Mouse (Mus musculus): ENCODE measurements around the gene Il27ra. TPM values are rescaled to one million over a fixed set of nuclear protein-coding genes. Genes with fewer than 3 reads are reported as not detected.

The Il27ra gene
- 0.37 and 0.45 TPM in 2 replicates for polyA plus RNA-seq (2012; rRNA removed)

DNA sequence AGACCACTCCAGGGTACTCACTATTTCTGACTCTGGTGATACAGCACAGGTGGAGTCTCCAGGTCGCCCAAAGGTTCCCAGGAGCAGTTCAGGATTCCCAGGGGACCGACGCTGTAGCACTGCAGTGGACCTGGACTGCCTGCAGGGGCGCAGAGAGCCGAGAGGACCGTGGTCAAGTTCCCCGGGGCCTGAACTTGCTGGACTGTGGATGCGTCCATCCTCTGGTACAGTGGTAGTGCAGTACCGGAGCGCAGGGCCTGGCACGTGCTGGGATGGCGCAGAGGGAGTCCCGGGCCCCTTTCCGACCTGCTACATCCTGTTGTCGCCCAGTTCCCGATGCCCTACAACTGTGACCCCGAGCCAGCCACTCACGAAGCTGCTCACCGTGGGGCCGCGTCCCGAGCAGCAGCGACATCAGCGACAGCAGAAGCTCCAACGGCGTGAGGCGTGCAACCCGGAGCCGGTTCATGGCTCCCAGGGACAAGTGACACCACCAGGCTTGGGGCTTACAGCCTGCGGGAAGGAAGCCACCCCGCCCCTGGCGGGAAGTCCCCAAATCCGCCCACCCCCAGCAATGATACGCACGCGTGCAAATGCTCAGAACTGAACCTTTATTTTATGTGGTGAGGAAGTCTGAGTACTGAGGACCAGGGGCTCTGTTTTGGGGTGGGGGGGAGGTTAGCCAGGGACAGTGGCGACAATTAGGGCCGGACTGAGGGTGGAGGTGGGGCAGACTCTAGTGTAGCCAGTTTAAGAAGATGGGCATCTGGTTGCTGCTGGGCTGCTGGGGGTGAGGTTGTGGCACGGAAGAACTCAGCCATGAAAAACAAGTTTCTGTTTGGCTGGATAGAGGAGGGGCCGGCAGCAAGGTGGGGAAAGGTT, at the start of gene Il27ra:
Gene Il27ra, minus strand, starts transcription at position 524 of the 882 bp plus-strand sequence.

DNA sequence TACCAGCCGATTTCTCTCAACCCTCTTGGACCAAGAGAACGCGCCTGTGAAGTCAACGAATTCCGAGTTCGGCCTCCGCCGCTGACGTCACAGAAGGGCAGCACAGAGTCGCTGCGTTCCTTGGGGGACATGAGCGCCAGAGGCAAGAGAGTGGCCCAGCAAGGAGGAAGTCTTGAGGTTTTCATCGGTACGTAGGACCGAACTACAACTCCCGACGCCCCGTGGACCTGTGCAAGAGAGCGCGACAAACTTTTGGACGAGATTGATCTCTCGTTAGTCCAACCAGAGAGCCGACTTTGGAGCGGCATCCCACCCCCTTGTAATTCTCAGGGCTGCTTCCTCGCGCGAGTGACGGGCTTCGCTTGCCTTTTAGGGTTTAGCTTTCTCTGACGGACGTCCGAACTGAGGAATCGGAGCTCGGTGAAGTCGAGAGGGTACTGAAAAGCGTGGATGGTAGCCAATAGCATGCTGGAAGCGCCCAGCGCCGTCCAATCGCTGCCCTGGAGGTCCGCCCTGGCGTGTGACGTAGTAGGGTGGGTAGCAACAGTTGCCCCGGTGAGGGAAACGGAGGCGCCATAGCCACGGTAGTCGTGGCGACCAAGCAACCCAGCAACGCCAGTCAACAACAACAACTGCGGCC, 24.0 kb upstream of the Il27ra start, which contains the start of gene Rfx1:
Gene Rfx1, plus strand, starts transcription at position 544 of the 640 bp plus-strand sequence.

DNA sequence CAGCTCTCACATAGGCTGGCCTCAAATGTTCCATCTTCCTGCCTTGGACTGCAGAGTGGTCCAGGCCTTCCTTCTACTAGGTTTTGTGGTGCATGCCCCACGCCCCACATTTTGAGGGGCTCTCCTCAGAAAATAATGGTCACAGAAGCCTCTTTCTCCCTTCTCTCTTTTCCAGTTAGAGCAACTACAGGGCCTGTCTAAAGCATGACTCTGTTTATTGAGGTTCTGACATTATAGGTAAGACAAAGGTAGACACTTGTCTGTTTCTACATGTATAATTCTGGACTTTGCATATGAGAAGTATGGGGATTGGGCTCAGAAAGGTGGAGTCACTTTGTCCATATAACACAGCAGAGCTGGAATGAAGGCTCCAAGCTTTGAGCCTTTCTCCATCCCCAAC, 22.6 kb upstream of the Il27ra start, which contains the start of gene Gm10643:
Gene Gm10643, minus strand, starts transcription at position 101 of the 400 bp plus-strand sequence.

DNA sequence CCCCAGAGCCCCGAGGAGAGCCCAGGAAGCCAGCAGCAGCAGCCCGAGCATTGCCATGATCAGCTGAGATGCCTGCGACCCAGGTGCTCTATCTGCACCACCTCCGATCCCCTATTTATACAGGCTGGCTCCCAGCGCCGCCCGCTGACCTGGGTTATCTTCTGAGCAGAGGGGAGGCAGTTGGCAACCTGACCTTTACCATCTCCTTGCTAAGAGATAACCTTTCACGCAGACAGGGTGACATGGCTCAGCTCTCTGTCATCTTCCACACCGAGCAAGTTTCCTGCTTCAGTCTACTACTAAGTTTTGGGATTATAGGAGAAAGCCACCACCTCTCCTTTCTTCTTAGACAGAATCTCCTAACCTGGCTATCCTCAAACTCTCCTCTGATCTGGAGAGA, 2.5 kb upstream of the Il27ra start, which contains the start of gene Rln3:
Gene Rln3, minus strand, starts transcription at position 101 of the 400 bp plus-strand sequence.

DNA sequence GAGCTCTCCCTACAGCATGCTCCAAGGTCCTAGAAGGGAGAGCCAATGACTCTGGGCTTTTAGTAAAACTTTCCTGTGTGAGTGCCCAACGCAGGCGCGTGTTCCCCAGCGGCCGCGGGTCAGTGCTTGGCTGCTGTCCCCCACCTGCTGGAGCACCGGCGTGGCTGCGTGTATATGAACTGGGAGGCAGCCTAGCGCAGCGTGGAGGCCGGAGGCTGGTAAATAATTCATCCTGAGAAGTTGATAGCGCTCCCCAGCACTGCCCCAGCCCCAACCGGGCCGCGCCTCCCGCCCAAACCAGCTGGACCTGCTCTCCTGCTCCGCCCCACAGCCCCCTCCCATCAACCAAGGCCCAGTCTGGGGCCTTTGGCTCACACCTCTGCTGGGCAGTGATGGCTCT, 21.3 kb downstream of the Il27ra start, which contains the start of gene Palm3:
Gene Palm3, plus strand, starts transcription at position 376 of the 400 bp plus-strand sequence.

DNA sequence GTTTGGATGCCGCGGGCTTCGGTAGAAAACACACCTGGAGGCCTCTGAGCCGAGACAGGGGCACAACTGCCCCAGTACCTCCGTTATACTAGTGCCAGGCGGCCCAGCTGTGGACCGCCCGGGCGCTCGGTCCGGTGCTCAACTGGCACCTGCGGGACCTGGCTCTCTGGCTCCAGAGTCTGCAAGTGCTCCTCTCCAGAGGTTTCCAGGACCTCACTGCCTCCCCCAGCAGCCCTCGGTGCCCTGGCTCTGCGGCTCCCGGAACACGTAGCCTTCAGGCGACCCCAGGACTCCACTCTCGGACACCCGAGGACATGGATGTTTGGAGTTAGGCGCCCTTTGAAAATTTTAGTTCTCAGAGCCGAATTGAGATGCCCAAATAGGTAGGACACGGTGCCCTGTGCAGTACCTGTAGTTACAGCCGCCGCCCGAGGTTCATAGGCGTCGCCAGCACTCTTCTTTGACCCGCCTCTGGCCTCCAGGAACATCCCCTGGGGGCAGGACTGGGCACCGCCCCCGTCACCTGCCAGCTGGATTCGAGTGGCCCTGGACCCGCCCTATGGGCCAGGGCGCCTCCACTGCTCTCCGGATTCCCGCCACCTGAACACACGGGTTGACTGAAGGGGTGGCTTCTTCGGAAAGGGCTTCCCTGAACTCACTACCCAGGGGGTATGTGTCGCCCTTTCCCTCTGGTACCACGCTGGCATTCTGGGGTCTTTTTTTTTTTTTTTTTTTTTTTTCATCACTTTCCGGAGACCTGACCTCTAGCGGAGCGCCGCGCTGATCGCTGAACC, 30.5 kb downstream of the Il27ra start, which contains the start of gene 2210011C24Rik:
Gene 2210011C24Rik, minus strand, starts transcription at position 467 of the 794 bp plus-strand sequence.

DNA sequence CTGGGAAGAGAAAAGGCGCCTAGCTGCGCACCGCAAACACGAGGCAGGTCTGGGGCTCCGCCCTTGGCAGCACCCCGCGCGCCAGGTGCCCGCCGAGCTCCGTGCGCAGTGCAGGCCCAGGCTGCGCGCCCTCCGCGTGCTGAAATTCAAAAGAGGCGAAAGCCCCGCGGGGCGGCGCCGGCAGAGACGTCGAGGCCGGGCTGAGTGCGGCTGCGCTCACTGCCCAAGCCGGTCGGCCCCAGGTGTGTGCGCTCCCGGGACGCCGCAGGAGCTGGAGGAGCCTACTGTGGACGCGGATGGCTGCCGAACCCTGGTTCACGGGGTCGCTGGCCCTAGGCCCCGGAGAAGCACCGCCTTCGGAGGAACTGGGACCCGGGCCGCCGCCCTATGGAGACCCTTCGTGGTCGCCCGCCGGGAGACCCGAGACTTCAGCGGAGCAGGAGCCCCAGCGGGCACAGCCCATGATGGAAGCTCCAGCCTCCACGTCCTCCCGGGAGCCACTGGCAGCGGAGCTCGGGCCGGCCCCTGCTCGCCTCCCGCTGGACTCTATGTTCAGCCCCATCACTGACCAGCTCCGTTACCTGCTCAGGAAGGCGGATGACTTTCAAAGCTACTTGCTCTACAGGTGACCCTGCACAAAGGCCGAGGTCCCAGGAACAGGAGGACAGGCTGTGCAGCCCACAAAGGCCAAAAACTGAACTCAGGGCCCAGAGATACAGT, 40.9 kb downstream of the Il27ra start, which contains the start of gene 1700067K01Rik:
Gene 1700067K01Rik, plus strand, starts transcription at position 222 of the 720 bp plus-strand sequence.

DNA sequence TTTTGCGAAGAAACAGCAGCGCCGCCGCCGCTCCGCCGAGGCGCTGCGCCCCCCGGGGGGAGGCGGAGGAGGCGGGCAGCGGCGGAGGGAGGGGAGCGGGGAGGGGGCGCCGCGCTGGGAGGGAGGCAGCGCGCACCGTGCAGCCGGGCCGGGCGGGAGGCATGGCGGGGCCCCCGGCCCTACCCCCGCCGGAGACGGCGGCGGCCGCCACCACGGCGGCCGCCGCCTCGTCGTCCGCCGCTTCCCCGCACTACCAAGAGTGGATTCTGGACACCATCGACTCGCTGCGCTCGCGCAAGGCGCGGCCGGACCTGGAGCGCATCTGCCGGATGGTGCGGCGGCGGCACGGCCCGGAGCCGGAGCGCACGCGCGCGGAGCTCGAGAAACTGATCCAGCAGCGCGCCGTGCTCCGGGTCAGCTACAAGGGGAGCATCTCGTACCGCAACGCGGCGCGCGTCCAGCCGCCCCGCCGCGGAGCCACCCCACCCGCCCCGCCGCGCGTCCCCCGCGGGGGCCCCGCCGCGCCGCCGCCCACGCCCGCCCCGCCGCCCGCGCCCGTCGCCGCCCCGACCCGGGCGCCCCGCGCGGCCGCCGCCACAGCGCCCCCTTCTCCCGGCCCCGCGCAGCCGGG, 44.8 kb downstream of the Il27ra start, which contains the start of gene Samd1:
Gene Samd1, plus strand, starts transcription at position 162 of the 631 bp plus-strand sequence.

Other genes with a start within 250 kb of the Il27ra start
- gene Adgrl1, start 142.5 kb downstream of the Il27ra start, polyA plus RNA-seq (2012; rRNA removed), result 92.0 and 127 TPM in 2 replicates
- gene Gm10644, start 87.4 kb downstream of the Il27ra start, polyA plus RNA-seq (2012; rRNA removed), result 0.47 and 0.55 TPM in 2 replicates
- gene Asf1b, start 87.1 kb downstream of the Il27ra start, polyA plus RNA-seq (2012; rRNA removed), result 66.3 and 80.1 TPM in 2 replicates
- gene Prkaca, start 69.6 kb downstream of the Il27ra start, polyA plus RNA-seq (2012; rRNA removed), result 85.5 and 107 TPM in 2 replicates
- gene Samd1, start 44.9 kb downstream of the Il27ra start, polyA plus RNA-seq (2012; rRNA removed), result 74.9 and 84.6 TPM in 2 replicates
- gene 1700067K01Rik, start 41.1 kb downstream of the Il27ra start, polyA plus RNA-seq (2012; rRNA removed), result 0.81 and 1.1 TPM in 2 replicates
- 0.10 and 0.12 TPM in 2 replicates for gene 2210011C24Rik, start 30.4 kb downstream of the Il27ra start, polyA plus RNA-seq (2012; rRNA removed)
- 6.2 and 10.8 TPM in 2 replicates for gene Palm3, start 21.1 kb downstream of the Il27ra start, polyA plus RNA-seq (2012; rRNA removed)
- not detected in 2 replicates for gene Rln3, start 2.4 kb upstream of the Il27ra start, polyA plus RNA-seq (2012; rRNA removed)
- gene Gm10643, start 22.5 kb upstream of the Il27ra start, polyA plus RNA-seq (2012; rRNA removed), result 2.5 and 2.7 TPM in 2 replicates
- gene Rfx1, start 24.2 kb upstream of the Il27ra start, polyA plus RNA-seq (2012; rRNA removed), result 20.2 and 26.5 TPM in 2 replicates
- gene Dcaf15, start 62.2 kb upstream of the Il27ra start, polyA plus RNA-seq (2012; rRNA removed), result 65.4 and 90.4 TPM in 2 replicates
- gene Podnl1, start 83.4 kb upstream of the Il27ra start, polyA plus RNA-seq (2012; rRNA removed), result 0.07 and 0.32 TPM in 2 replicates
- gene Cc2d1a, start 105.3 kb upstream of the Il27ra start, polyA plus RNA-seq (2012; rRNA removed), result 16.2 and 18.8 TPM in 2 replicates
- 1.4 and 1.6 TPM in 2 replicates for gene 4930432K21Rik, start 105.4 kb upstream of the Il27ra start, polyA plus RNA-seq (2012; rRNA removed)
- 4.6 and 7.7 TPM in 2 replicates for gene Nanos3, start 142.6 kb upstream of the Il27ra start, polyA plus RNA-seq (2012; rRNA removed)
- 39.1 and 41.8 TPM in 2 replicates for gene Zswim4, start 194.5 kb upstream of the Il27ra start, polyA plus RNA-seq (2012; rRNA removed)
- 241 and 402 TPM in 2 replicates for gene D8Ertd738e, start 207.1 kb upstream of the Il27ra start, polyA plus RNA-seq (2012; rRNA removed)
- 38.0 and 61.4 TPM in 2 replicates for gene Mri1, start 214.7 kb upstream of the Il27ra start, polyA plus RNA-seq (2012; rRNA removed)
- 27.5 and 38.7 TPM in 2 replicates for gene Ccdc130, start 227.8 kb upstream of the Il27ra start, polyA plus RNA-seq (2012; rRNA removed)

Measured in central nervous system, embryonic 11.5 days (tissue).